Mouse (Mus musculus) megakaryocyte-erythroid progenitor cell, adult 5-6 weeks (primary cell): ENCODE data around the gene Chrnd. TPM values are rescaled to one million over a fixed set of nuclear protein-coding genes. Genes with fewer than 3 reads are reported as not detected.

Experiments
- ATAC-seq: replicated peaks from 2 replicates; pipeline ENCODE4 v1.8.0; 2016; ENCODE audit warnings: mild to moderate bottlenecking, inconsistent platforms; ENCODE audit not compliant: severe bottlenecking, poor library complexity, low FRiP score, low TSS enrichment
- total RNA-seq, 2 experiments: library from RNA; stranded (forward) in 1 of 2; stranded (reverse) in 1 of 2; fragments of 200-1000, 215-1000 nt in 1 of 2; fragments of >200 nt in 1 of 2; fragmentation: Nextera tagmentation in 1 of 2; gene quantifications; 2 replicates each; pipeline ENCODE4 v1.2.3; 2014 to 2017

The Chrnd gene
- total RNA-seq, 2 experiments from 2014 or later, result not detected

DNA sequence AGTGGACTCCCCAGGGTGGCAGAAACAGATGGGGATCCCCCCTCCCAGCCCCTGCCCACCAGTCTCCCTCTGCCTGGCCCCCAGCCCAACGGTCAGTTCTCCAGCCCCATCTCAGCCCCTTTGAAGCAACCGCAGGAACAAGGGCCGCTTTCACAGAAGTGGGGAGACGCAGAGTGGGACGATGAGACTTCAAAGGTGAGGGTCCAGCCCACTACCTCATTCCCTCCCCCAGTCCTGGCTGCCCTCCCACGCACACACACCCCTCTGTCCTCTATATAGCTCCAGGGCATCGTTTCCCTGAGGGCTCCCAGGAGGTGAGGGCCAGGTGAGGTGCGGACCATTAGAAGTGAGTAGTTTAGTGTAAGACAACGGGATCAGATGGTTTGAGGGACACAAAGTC lies 7.4 kb upstream of the Chrnd start, which contains the start of gene Prss56:
Gene Prss56, plus strand, starts transcription at position 301 of the 400 bp plus-strand sequence.
- ATAC-seq, result no peak

DNA sequence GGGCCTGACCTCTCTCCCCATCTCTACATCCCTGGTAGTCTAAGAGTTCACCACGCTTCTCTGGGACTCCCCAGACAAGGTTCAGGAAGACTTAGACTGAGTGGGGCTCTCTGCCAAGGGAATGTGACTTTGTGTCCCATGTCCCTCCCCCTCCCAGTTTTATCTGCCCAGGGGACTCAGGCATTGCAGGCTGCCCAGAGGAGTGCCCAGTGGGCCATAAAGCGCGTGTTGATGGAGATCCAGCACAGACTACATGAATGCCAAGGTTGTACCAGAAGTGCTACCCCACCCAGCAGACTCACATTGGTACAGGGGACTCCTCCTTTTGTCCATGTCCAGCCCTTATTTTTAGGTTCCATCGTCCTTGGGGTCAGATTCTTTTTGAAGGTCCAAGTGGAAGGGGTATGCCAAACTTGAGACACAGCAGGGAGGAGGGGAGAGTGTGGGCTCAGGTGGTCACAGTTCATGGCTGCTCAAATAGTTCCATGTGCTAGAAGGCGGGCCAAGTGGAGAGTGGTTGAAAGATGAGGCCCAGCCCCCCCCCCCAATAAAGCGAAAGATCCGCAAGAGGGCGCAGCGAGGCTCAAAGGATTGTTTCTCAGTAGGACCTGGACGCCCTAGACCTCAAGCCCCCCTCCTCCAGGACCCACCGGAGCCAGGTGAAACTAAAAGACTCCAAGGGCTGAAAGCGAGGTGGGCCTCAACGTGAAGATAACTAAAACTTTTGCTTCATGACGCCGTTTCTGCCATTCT lies 6.2 kb upstream of the Chrnd start:
- ATAC-seq, result no peak

DNA sequence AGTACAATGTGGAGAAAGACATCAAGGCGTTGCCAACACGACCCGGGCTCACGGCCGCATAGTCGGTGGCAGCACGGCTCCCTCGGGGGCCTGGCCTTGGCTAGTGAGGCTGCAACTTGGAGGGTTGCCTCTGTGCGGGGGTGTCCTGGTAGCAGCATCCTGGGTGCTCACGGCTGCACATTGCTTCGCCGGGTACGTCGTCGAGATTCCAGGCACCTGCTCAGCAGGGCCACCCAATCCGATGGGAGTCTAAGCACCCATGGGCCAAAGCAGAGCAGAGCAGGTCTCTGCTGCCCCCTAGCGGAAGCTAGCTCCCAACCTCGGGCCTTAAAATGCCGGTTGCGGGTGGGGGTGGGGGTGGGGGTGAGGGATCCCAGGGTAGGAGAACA lies 5.7 kb upstream of the Chrnd start:
- ATAC-seq, result peak; percentile 51

DNA sequence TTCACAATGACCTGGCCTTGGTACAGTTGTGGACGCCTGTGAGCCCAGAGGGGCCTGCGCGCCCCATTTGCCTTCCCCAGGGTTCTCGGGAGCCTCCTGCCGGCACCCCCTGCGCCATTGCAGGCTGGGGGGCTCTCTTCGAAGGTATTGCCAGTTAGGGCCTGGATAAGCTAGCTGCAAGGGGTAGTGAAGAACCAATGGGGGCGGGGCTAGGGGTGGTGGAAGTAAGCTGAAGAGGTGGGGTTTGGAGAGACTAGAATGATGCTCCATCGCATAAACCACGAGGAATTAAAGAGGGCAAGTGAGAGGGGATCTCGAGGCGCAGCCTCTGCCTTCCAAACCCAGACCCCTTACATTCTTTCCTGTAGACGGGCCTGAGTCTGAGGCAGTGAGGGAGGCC lies 4.9 kb upstream of the Chrnd start:
- no peak for ATAC-seq

- ATAC-seq, result no peak
These were observed 4.0 kb upstream of the Chrnd start for GRCm38 (mm10) chr1:87186261-87187036.

DNA sequence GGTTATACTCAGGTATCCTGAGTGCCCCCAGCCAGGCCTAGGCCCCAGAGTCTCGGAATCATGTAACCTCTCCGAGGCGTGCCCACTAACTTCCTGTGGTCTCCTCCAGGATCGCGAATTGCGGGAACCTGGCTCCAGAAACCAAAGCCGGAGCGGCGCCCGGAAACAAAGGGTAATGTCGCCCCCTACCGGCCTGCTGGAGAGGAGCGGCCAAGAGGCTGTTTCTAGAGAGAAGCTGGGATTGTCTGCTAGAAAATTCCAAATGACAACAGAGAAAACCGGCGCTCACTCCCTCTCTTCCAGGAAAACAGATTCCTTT lies 3.4 kb upstream of the Chrnd start:
- no peak for ATAC-seq

DNA sequence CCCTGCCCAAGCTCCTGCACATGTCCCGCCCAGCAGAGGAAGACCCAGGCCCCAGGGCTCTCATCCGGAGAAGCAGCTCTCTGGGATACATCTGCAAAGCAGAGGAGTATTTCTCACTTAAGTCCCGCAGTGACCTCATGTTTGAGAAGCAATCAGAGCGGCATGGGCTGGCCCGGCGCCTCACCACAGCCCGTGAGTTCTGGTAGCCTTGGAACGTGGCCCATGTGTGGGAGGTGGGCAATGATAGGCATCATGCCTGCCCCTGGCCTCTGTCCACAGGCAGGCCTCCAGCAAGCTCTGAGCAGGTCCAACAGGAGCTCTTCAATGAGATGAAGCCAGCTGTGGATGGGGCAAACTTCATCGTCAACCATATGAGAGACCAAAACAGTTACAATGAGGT lies 6.9 kb downstream of the Chrnd start:
- ATAC-seq, result no peak

GRCm38 (mm10) chr1:87198119-87199065 lies 8.0 kb downstream of the Chrnd start:
- no peak for ATAC-seq

- ATAC-seq, result no peak
These were observed 10.4 kb downstream of the Chrnd start for GRCm38 (mm10) chr1:87200811-87201210.

GRCm38 (mm10) chr1:87201848-87202247 lies 11.4 kb downstream of the Chrnd start:
- no peak for ATAC-seq

DNA sequence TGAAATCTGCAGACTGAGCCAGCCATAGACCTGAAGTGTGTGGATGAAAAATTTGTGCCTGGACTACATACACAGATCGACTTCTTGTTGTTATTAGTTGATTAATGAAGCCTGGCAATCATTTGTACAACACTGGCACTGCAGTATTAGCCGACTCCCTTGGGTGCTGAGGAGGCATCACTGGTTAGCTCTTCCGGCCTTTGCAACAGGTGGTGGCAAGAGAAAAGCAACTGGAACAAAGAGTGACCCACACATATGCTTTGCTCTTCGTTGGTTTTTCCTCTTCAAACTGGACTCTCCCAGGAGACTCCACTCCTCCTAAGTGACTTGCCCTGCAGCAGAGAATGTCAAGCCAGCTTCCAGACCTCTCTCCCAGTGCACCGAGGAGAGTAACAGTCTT lies 13.4 kb downstream of the Chrnd start:
- ATAC-seq, result no peak

DNA sequence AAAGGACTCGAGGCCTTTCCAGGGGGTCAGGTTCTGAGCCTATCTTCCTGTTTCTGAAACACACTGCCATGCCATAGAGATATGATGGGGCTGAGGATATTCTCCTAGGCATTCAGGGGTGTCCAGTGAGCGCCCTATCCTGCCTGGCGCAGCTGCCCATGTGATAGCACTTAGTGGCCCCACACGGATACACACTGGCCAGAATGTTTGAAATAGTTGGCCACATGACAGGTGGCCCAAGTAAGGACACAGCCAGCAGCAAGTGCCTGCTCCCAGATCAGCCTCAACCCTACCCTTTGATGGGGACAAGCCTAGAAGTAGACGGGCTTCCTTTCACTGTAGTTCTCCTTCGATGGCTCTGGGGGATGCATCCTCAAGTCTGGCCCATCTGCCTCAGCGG lies 14.1 kb downstream of the Chrnd start, which contains the start of gene Chrng:
Gene Chrng, plus strand, starts transcription at position 193 of the 400 bp plus-strand sequence.
- ATAC-seq, result no peak

DNA sequence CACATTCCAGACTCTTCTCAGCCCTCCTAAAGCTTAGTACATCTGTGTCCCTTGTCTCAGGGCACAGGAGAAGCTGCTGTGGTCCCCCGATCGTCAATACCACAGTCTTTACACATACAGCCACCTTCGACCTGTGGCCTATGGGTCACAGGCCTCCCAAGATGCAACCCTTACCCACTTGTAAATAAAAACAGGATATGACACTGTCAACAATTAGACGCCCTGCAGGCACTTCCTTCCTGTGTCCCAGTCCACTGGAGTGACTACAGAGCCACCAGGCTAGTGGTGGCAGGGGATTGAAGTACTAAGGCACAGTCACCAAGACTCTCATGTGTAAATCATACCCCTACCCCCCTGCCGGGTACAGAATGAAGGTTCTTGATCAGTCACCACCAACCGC lies 14.6 kb downstream of the Chrnd start:
- no peak for ATAC-seq

DNA sequence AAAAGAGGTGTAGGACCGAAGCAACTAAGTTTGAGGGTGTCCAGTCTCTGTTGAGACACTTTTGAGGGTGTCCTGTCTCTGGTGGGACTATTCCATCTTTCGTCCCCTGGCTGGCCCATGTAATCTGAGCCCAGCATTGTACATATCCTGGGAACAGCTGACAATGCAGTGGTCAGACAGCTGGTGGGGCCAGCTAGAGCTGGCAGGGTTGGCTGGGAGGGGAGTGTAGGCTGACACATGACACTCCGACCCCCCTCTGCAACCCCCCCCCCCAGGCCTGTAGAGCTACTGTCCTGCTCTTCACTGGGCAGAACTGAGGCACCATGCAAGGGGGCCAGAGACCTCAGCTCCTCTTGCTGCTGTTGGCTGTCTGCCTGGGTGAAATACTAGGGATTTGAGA lies 15.1 kb downstream of the Chrnd start:
- ATAC-seq, result no peak

GRCm38 (mm10) chr1:87206339-87206738 lies 15.9 kb downstream of the Chrnd start:
- peak; percentile 74 for ATAC-seq

- ATAC-seq, result no peak
These were observed 21.0 kb downstream of the Chrnd start for GRCm38 (mm10) chr1:87211431-87211830.

GRCm38 (mm10) chr1:87213735-87214704 lies 23.6 kb downstream of the Chrnd start, which contains the start of gene Eif4e2:
Gene Eif4e2, plus strand, starts transcription at chr1:87213914.
- peak; percentile 91 for ATAC-seq

- no peak for ATAC-seq
These were observed 24.3 kb downstream of the Chrnd start for GRCm38 (mm10) chr1:87214748-87215147.

- peak; percentile 31; the same call in 1 of the 2 replicates for ATAC-seq
These were observed 27.5 kb downstream of the Chrnd start for GRCm38 (mm10) chr1:87217938-87218337.
